Mouse (Mus musculus): ENCODE results near the gene Ankrd37.

Gene Ankrd37

GRCm38 (mm10) chr8:46005596-46005995 is at the start of gene Ankrd37:
Gene Ankrd37, minus strand, starts transcription at chr8:46005707.
- peak; percentile 46 for DNase-seq (ENCODE audit: low read depth, low spot score)

GRCm38 (mm10) chr8:46040260-46040659 is 34.8 kb upstream of the Ankrd37 start:
- DNase-seq (ENCODE audit: low read depth, low spot score), result no peak

GRCm38 (mm10) chr8:46039666-46040065 is 34.2 kb upstream of the Ankrd37 start:
- DNase-seq (ENCODE audit: low read depth, low spot score), result no peak

- no peak for DNase-seq (ENCODE audit: low read depth, low spot score)
These were observed 30.7 kb upstream of the Ankrd37 start for GRCm38 (mm10) chr8:46036217-46036616.

- no peak for DNase-seq (ENCODE audit: low read depth, low spot score)
These were observed 18.9 kb upstream of the Ankrd37 start for GRCm38 (mm10) chr8:46024392-46024791.

- DNase-seq (ENCODE audit: low read depth, low spot score), result no peak
These were observed 17.3 kb upstream of the Ankrd37 start for GRCm38 (mm10) chr8:46022758-46023157.

GRCm38 (mm10) chr8:46022203-46022602 is 16.7 kb upstream of the Ankrd37 start:
- no peak for DNase-seq (ENCODE audit: low read depth, low spot score)

GRCm38 (mm10) chr8:46010746-46011680 is 5.5 kb upstream of the Ankrd37 start:
- no peak for DNase-seq (ENCODE audit: low read depth, low spot score)

- no peak for DNase-seq (ENCODE audit: low read depth, low spot score)
These were observed 4.8 kb upstream of the Ankrd37 start for GRCm38 (mm10) chr8:46010306-46010705.

GRCm38 (mm10) chr8:46007050-46007672 is 1.7 kb upstream of the Ankrd37 start:
- DNase-seq (ENCODE audit: low read depth, low spot score), result peak; percentile 47

GRCm38 (mm10) chr8:45999784-46000705 is 5.5 kb downstream of the Ankrd37 start:
- peak; percentile 97 for DNase-seq (ENCODE audit: low read depth, low spot score)

GRCm38 (mm10) chr8:45999138-45999783 is 6.2 kb downstream of the Ankrd37 start, which contains the start of gene Lrp2bp:
Gene Lrp2bp, plus strand, starts transcription at chr8:45999303.
- no peak for DNase-seq (ENCODE audit: low read depth, low spot score)

- peak; percentile 44 for DNase-seq (ENCODE audit: low read depth, low spot score)
These were observed 7.3 kb downstream of the Ankrd37 start for GRCm38 (mm10) chr8:45998228-45998627.

- DNase-seq (ENCODE audit: low read depth, low spot score), result no peak
These were observed 9.9 kb downstream of the Ankrd37 start for GRCm38 (mm10) chr8:45995576-45995975.

- DNase-seq (ENCODE audit: low read depth, low spot score), result peak; percentile 36
These were observed 11.4 kb downstream of the Ankrd37 start for GRCm38 (mm10) chr8:45994111-45994510.

GRCm38 (mm10) chr8:45990631-45991310 is 14.7 kb downstream of the Ankrd37 start:
- DNase-seq (ENCODE audit: low read depth, low spot score), result no peak

- no peak for DNase-seq (ENCODE audit: low read depth, low spot score)
These were observed 17.3 kb downstream of the Ankrd37 start for GRCm38 (mm10) chr8:45988189-45988588.

GRCm38 (mm10) chr8:45986665-45987064 is 18.8 kb downstream of the Ankrd37 start:
- peak; percentile 80 for DNase-seq (ENCODE audit: low read depth, low spot score)

GRCm38 (mm10) chr8:45975837-45976468 is 29.6 kb downstream of the Ankrd37 start:
- peak; percentile 19 for DNase-seq (ENCODE audit: low read depth, low spot score)
